Mouse (Mus musculus): ENCODE measurements around the gene Rer1.

The Rer1 gene

GRCm38 (mm10) chr4:155086108-155087024 lies at the start of gene Rer1, which contains the start of gene Morn1:
Rer1 (minus strand) TSS chr4:155086382.
Morn1 (plus strand) TSS chr4:155086577.
- peak; percentile 100 for DNase-seq (ENCODE audit: low spot score in 2 of 2)

GRCm38 (mm10) chr4:155134686-155135172 lies 48.5 kb upstream of the Rer1 start:
- no peak for DNase-seq (ENCODE audit: low spot score in 2 of 2)

DNA sequence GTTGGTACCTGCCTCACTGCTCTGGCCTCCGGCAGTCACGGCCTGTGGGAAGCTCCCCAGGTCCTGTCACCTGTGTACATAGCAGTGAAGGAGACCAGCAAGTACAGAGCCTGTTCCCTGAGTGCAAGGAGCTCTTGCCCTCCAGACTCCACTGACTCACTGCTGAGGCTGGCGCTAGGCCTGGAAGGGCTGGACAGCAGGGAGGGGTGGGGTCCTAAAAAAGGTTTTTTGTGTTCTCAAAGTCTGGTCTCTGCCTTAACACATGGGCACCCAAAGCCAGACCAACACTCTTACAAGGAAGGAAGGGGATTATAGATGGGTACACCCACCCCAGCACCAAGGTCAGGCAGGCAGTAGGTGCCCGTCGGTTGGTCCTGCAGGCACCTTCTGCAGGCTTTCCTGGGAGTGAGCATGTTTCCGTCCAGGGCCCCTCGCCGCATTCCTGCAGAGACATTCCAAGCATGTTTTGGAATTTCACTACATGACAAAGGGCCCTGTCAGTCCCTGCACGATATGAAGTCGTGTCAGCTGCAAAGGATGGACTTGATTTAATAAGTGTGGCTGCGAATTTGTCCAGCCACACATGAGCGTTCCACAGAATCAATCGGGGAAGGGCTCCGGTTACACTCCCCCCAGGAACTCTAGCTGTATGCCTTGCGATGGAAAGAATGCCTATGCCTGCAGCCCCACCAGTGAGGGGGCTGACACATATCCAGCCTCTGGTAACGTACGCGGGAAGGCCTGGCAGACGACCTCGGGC lies 47.7 kb upstream of the Rer1 start:
- DNase-seq (ENCODE audit: low spot score in 2 of 2): no peak

DNA sequence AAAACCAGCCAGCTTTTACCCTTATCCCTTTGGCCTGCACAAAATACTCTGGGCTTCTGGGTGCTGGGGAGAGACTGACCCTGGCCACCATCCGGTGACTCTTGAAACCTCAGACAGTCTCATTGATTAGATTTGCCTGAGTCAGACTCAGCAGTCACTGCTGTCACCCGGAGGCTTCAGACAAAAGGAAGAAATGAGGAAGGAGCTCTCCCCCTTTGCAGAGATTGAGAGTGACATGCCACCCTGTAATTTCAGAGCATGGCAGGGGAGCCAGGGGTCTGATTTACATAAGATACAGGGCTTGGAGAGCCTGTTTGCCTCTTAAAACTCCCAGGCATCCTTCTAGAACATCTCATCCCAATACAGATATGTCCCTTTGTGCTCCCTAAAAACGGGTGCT lies 47.0 kb upstream of the Rer1 start:
- DNase-seq (ENCODE audit: low spot score in 2 of 2): no peak

DNA sequence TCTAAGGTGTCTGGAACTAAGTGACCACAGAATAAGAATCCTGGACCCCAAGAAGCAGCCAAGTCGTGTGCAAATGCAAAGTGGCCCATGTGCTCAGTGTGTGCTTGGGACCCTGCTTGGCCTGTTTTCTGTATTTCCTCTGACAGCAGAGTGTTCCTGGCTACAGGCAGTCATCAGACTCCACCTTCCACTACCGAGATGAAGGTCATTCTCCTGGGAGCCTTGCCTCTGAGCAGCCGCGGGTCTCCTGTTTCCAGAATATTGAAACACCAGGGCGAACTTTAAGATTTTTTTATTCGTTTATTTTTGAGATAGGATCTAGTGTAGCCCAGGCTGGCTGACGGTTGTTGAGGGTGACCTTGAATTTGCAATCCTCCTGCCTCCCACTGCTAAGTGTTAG lies 44.4 kb upstream of the Rer1 start:
- peak in 1 of 2 experiments; percentile 26 for DNase-seq (ENCODE audit: low spot score in 2 of 2)

- peak; percentile 91 to 94 for DNase-seq (ENCODE audit: low spot score in 2 of 2)
Measured at GRCm38 (mm10) chr4:155129996-155130395, 43.8 kb upstream of the Rer1 start.

DNA sequence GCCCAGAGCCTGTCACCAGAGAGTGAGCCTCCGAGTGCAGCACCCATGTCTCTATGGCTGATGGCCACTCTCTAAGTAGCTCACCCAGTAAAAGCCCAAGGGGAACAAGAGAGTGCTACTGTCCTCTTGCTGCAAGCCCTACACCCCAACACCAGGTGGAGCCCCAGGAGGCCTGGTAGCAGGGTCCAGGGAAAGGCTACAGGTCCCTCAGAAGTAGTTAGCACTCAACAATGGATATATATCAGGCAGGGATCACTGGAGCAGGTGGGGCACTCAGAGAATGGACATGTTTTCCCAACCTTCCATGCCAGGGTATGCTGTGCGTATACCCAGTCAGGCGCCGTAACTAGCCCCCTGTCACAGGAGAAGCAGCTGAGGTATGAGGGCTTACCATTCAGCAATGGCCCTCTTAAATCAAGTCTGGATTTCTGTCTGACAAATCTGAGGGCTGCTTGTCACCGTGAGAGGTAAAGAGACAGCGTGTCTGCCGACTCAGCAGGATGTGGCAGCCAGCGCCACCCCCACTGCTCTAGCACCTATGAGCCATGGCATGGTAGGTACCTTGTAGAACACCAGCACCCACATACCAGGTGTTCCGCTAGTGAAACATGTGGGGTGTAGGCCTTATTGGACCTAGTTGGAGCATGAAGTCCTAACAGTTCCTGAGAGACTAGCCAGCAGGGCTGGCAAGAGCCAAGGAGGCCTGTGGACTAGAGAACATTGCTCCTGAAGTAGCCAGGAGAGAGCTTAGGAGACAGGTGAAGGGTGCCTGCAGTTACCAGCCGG lies 43.1 kb upstream of the Rer1 start:
- peak; percentile 50 to 71 for DNase-seq (ENCODE audit: low spot score in 2 of 2)

DNA sequence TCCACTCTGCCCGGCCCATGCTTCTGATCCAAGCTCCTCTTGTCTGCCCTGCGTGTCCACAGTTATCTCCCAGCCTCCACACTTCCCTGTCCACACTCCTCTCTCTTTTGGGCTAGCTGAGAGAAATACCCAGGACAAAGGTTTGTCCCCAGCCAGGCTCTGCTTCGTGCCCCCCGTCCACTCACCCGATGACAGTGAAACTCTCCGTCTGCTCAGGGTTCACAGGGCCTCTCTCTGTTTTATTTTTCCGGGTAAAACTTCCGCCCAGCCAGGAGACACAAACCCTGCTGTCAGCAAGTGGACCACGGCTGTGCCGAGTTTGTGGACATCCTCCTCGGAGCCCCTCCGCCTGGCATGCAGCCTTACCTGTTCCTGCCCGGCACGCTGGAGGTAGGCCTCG lies 42.2 kb upstream of the Rer1 start:
- DNase-seq (ENCODE audit: low spot score in 2 of 2): no peak

- no peak for DNase-seq (ENCODE audit: low spot score in 2 of 2)
Measured at GRCm38 (mm10) chr4:155126602-155127372, 40.6 kb upstream of the Rer1 start.

- DNase-seq (ENCODE audit: low spot score in 2 of 2): no peak
Measured at GRCm38 (mm10) chr4:155126194-155126593, 40.0 kb upstream of the Rer1 start.

- DNase-seq (ENCODE audit: low spot score in 2 of 2): no peak
Measured at GRCm38 (mm10) chr4:155125310-155125709, 39.1 kb upstream of the Rer1 start.

- no peak for DNase-seq (ENCODE audit: low spot score in 2 of 2)
Measured at GRCm38 (mm10) chr4:155123868-155124534, 37.8 kb upstream of the Rer1 start.

DNA sequence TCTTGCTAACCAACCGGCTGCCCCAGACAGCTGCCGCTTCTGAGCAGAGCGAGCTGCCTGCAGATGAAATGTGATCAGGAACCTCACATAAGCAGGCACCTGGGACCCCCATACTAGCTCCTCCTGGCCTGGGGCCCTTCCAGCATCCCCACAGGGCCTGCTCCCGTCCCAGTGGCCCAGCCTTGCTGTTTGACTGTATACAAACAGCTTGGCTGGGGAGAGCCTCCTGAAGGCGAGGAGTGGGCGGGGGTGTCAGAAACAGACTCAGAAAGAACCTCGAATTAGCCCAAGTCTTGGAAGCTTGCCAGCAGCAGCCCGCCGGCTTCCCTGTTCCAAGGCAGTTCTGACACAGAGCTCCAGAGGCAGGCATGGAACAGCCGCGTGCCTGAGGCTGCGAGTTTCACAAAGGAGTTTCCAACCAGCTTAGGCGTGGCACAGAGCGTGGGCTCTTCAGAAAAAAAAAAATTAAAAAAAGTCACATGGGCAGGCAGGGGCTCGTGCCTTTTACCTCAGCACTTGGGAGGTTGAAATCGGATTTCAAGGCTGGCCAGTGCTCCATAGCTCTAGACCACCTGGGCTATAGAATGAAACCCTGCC lies 36.4 kb upstream of the Rer1 start:
- peak; percentile 99 for DNase-seq (ENCODE audit: low spot score in 2 of 2)

- DNase-seq (ENCODE audit: low spot score in 2 of 2): no peak
Measured at GRCm38 (mm10) chr4:155121915-155122443, 35.8 kb upstream of the Rer1 start.

DNA sequence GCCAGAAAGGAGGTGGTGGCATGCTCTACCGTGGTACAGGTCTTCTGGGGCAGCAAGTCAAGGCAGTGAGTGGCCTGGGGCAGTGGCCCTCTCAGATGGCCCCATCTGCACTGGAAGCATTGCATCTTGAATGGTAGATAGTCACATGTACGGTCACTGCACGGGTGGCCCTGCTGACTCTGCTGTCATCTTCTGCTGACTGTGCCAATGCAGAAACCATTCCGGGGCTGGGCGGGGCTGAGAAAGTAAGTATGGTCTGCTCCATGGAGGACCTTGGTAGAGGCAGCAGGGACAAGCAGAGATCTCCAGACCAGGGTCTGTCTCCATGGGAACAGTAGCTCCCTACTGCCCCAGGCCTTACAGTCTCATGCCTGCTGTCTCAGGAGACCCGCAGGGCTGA lies 35.0 kb upstream of the Rer1 start:
- DNase-seq (ENCODE audit: low spot score in 2 of 2): no peak

GRCm38 (mm10) chr4:155120583-155120982 lies 34.4 kb upstream of the Rer1 start:
- no peak for DNase-seq (ENCODE audit: low spot score in 2 of 2)

- DNase-seq (ENCODE audit: low spot score in 2 of 2): no peak
Measured at GRCm38 (mm10) chr4:155120038-155120437, 33.9 kb upstream of the Rer1 start.

DNA sequence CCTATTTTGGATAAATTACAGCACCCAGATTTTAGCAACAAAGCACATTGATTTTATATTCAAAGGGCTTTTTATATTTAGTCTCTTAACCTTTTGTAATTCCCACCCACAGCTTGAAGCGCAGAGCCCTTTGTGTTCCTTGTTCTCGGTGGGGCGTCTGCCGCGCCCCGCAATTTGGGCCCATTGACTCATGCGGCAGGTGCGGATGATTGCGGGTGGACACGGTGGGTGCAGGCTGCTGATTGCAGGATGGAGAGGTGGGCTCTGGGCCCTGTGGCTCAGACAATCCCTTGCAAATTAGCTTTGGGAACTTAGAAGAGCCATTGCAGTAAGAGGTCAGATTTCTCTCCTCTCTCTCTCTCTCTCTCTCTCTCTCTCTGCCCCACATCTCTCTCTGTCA lies 32.1 kb upstream of the Rer1 start:
- no peak for DNase-seq (ENCODE audit: low spot score in 2 of 2)

GRCm38 (mm10) chr4:155117396-155117978 lies 31.3 kb upstream of the Rer1 start:
- DNase-seq (ENCODE audit: low spot score in 2 of 2): no peak

All from right cerebral cortex, adult 2 months (tissue).